Mouse (Mus musculus): Measurements from ENCODE around the gene Ryr1.

- TF ChIP-seq CTCF (IDR thresholded peaks at IDR 0.05) = no peak
- TF ChIP-seq EP300 (IDR thresholded peaks at IDR 0.05) = no peak
Observed at GRCm38 (mm10) chr7:28966181-28966580, 158.8 kb downstream of the Ryr1 start.

Measured in lung, postnatal 0 days (tissue).